Mouse (Mus musculus): ENCODE measurements around the gene Cmc1. TPM values are rescaled to one million over a fixed set of nuclear protein-coding genes. Genes with fewer than 3 reads are reported as not detected.
A peak's percentile ranks its signal among the peaks of the same experiment; 100 is the strongest.

Cmc1 gene
- polyA plus RNA-seq, 1 experiment from 2014 or later, result 32.2 TPM

DNA sequence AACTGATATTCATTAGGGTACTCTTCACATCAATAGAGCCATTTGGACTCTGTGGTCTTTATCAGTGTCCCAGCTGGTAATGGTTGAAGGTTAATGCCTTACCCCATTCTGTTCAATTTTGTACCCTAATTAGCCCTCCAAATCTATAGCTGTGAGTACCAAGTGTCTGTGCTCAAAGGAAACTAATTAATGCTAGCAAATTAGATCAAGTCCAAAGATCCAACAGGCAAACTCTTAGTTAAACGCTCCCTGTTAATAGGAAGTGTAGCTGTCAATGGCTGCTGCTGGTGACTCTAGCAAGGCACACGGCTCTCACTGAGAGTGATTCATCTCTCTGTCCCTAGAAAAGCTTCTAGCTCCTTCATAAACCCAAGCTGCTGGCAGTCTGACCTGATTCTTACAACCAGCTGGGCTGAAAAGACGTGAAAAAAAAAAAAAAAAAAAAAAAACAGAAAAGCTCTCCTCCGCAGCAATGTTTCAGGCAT lies 41.4 kb downstream of the Cmc1 start:
- Histone ChIP-seq H3K9me3 (no peaks in the 10 kb centered on the region), H3K4me2 (no peak overlapping the region), H3K4me1 (peaks cover 10% of the 10 kb centered on the region), H3K4me3 (no peak overlapping the region), H3K27me3 (replicated peaks) (no peaks in the 10 kb centered on the region), H3K27ac (no peak overlapping the region), H3K36me3 (replicated peaks) (no peaks in the 10 kb centered on the region), H3K9ac (no peak overlapping the region)
- ATAC-seq (replicated peaks), result no peak
- 21% methylated on average over 4 of the region's 4 CpGs for WGBS

DNA sequence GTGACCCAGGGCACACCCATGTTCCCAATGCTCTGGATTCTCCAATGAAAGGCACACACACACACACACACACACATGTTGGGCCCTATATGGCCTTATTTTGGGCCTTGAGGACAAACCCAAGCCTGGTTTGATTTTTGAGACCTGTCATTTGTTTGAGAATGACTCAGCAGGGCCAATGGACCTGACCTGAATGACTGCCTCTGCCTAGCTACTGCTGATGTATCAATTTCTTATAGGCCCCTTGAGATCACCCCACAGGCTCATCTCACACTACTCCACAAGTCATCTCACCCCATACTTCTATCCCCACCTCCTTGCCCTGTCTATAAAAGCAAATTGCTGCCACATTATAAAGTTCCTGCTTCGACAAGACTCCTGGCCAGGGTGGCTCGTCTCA lies 48.2 kb downstream of the Cmc1 start:
- H3K4me3 ChIP-seq, result no peak overlapping the region
- H3K27me3 ChIP-seq (replicated peaks), result no peaks in the 10 kb centered on the region
- H3K9me3 ChIP-seq, result no peaks in the 10 kb centered on the region
- peaks cover 3% of the 10 kb centered on the region; the same call in 1 of the 2 replicates for H3K4me1 ChIP-seq
- no peak overlapping the region for H3K4me2 ChIP-seq
- ATAC-seq (replicated peaks), result no peak
- H3K27ac ChIP-seq, result no peak overlapping the region
- H3K9ac ChIP-seq, result no peak overlapping the region
- H3K36me3 ChIP-seq (replicated peaks), result no peaks in the 10 kb centered on the region
- WGBS, result 95% methylated on average over 2 of the region's 2 CpGs

DNA sequence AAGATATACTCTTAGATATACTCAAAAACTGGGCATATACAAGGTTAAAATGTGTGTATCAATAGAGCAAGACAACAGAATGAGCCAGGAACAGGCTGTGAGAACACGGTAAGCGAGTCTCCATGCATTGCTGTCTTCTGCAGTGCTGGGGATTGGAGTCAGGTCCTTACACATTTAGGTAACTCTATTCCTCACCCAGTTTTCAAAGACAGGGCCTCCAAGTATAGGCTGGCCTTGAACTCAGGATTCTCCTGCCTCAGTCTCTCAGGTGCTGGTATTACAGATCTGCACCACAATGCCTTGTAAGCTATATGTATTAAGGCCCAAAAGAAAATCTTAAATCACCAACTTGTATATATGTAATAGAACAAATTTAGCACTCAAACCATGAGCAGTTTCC lies 49.5 kb downstream of the Cmc1 start:
- WGBS, result 89% methylated on average over 2 of the region's 2 CpGs
- ATAC-seq (replicated peaks), result no peak
- peaks cover 6% of the 10 kb centered on the region; the same call in 1 of the 2 replicates for H3K4me1 ChIP-seq
- H3K4me3 ChIP-seq, result no peak overlapping the region
- H3K27ac ChIP-seq, result no peak overlapping the region
- H3K27me3 ChIP-seq (replicated peaks), result no peaks in the 10 kb centered on the region
- H3K4me2 ChIP-seq, result no peak overlapping the region
- no peaks in the 10 kb centered on the region for H3K9me3 ChIP-seq
- no peaks in the 10 kb centered on the region for H3K36me3 ChIP-seq (replicated peaks)
- H3K9ac ChIP-seq, result no peak overlapping the region

DNA sequence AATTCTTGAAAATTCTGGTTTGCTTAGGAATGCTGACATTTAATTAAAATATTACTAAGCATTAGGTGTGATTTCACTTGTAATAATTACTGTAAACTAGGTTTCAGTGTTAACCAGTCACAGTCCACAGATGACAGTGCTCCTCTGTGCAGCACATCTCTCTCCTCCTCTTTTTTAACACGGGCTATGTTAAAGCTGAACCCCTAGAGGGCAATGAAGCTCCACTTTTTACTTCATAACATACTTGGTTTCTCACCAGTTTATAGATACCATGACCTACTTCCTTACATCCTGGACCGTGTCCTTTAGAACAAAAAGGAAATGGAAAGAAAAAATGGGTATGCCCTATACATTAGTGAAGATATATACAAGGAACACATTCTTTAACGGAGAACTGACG lies 50.6 kb downstream of the Cmc1 start:
- Histone ChIP-seq H3K4me2 (no peak overlapping the region), H3K9me3 (no peaks in the 10 kb centered on the region), H3K36me3 (replicated peaks) (no peaks in the 10 kb centered on the region), H3K4me3 (no peak overlapping the region), H3K27ac (no peak overlapping the region), H3K9ac (no peak overlapping the region), H3K4me1 (peaks cover 6% of the 10 kb centered on the region; the same call in 1 of the 2 replicates), H3K27me3 (replicated peaks) (no peaks in the 10 kb centered on the region)
- 49% methylated on average over 4 of the region's 4 CpGs for WGBS
- peak; percentile 60; the same call in 1 of the 2 replicates for ATAC-seq (replicated peaks)

DNA sequence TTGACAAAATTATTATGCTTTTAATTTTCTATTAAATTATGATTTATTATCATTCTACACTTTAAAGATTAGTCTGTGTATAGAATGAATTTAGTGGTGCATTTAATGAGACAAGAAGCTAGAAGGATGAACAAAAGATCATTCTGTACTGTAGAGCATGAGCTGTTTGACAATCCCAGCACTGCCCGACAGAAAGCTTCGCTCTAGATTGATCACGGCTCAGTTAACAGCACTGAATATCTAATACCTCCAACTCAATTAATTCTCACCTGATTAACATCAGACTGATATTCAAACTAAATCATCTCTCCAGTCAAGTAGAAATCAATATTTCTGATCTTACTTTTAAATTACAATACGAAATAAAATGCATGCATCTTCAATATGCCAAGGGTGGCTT lies 66.1 kb downstream of the Cmc1 start:
- ATAC-seq (replicated peaks), result no peak
- H3K27ac ChIP-seq, result no peak overlapping the region

DNA sequence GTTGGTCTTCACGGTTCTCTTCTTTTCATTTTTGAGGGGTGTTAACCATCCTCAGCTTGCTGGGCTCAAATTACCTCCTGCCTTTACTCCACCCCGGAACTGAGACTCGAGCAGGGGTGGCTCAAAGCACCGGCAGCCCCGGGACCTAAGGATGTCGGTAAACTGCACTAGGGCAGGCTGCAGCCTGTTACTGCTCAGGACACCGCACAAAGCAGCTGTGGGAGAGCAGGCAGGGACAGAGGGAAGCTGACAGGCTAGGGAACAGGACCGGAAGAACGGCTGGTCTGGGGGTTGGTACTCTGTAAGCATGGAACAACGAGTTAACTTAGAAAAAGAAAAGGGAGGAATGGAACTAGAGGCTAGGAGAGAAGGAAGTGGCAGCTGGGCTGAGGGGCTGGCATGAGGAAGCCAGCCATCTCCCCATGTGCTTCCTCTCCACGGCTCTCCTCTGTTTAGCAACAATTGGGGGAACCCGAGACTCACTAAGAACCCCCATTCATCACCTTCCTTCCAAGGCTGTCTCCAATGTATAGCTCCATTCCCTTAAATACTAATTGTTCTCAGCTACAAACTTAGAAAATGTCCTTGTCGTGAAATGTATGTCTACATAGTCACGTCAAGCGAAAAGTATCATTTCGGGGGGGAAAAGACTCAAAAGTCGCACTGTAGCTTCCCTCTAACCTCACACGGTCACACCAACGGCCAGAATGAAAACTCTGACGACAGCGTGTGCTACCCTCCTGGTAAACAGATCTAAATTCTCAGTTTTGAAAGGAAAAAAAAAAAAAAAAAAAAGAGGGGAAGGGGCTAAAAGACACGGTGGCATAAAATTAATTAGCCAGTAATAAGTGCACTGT lies 67.2 kb downstream of the Cmc1 start:
- 37% methylated on average over 22 of the region's 22 CpGs for WGBS
- Histone ChIP-seq H3K4me1 (peaks cover 7% of the 10 kb centered on the region; the same call in 1 of the 2 replicates), H3K36me3 (replicated peaks) (no peaks in the 10 kb centered on the region), H3K4me3 (no peak overlapping the region), H3K9ac (no peak overlapping the region), H3K27ac (no peak overlapping the region), H3K27me3 (replicated peaks) (no peaks in the 10 kb centered on the region), H3K4me2 (peak overlapping the region; percentile 37), H3K9me3 (no peaks in the 10 kb centered on the region)
- ATAC-seq (replicated peaks), result no peak

More for the DNA sequence above, 66.1 kb downstream of the Cmc1 start:
- H3K36me3 ChIP-seq (replicated peaks), result no peaks in the 10 kb centered on the region
- H3K9ac ChIP-seq, result no peak overlapping the region
- H3K27me3 ChIP-seq (replicated peaks), result no peaks in the 10 kb centered on the region
- no peak overlapping the region for H3K4me3 ChIP-seq
- 55% methylated on average over 4 of the region's 4 CpGs for WGBS
- no peaks in the 10 kb centered on the region for H3K9me3 ChIP-seq
- no peak overlapping the region for H3K4me2 ChIP-seq
- peaks cover 7% of the 10 kb centered on the region; the same call in 1 of the 2 replicates for H3K4me1 ChIP-seq

DNA sequence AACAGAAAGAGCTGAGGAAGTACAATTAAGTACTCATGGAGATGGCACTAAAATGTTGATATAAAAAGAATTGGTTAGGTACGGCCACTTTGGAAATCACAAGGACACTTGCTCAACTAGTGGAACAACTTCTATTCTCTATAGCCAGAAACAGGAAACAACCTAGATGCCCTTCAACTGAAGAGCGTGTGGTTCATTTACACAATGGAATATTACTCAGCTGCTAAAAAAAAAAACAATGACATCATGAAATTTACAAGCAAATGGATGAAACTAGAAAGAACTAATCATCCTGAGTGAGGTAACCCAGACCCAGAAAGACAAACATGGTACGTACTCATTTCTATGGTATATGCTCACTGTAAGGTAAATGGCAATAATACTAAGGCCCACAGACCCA lies 76.6 kb downstream of the Cmc1 start:
- Histone ChIP-seq H3K4me1 (no peaks in the 10 kb centered on the region), H3K4me2 (no peak overlapping the region), H3K27ac (no peak overlapping the region), H3K9ac (no peak overlapping the region), H3K4me3 (no peak overlapping the region), H3K9me3 (no peaks in the 10 kb centered on the region), H3K27me3 (replicated peaks) (no peaks in the 10 kb centered on the region), H3K36me3 (replicated peaks) (no peaks in the 10 kb centered on the region)
- no peak for ATAC-seq (replicated peaks)
- 95% methylated on average over 3 of the region's 3 CpGs for WGBS

DNA sequence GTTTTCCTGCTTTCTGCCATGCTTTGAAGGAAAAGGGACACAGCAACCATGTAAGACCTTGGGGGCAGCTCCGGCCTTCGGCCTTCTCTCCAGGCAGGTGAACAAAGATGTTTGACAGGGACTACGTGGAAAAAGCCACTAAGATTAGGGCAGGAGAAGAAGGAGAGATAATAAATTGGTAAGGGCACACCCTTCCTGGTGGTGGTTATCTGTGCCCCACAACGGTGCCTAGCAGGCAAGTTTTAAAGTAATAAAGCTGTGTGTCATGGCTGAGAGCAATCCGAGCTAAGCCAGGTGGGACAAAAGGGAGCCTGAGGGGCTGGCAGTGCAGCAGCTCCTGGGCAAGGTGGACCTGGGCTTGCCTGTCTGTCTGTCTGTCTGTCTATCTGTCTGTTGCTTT lies 77.9 kb downstream of the Cmc1 start:
- ATAC-seq (replicated peaks), result no peak
- H3K9ac ChIP-seq, result no peak overlapping the region
- no peaks in the 10 kb centered on the region for H3K27me3 ChIP-seq (replicated peaks)
- no peak overlapping the region for H3K4me2 ChIP-seq
- 0 out of 2 replicates have a peak, but pooled peaks cover 3% of the 10 kb centered on the region for H3K36me3 ChIP-seq (replicated peaks)
- 84% methylated on average over 5 of the region's 5 CpGs for WGBS
- H3K27ac ChIP-seq, result no peak overlapping the region
- H3K4me3 ChIP-seq, result no peak overlapping the region
- no peaks in the 10 kb centered on the region for H3K4me1 ChIP-seq
- H3K9me3 ChIP-seq, result no peaks in the 10 kb centered on the region

DNA sequence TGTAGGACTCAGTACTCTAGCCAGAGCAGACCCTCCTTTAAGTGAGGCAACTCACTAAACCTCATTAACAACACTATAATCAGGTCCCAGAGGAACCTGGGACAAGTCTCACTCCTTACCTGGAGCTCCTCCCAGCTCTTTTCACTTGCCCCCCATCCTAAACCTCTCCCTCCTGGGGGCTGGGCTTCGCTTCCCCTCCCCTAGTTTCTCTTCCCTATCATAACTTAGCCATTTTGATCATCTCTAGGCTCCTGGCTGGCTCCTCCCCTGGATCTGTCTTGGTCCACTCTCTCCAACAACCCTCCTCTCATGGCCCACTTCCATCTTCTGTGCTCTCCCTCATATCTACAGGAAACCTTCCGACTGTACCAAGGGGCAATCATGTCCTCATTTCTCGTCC lies 78.6 kb downstream of the Cmc1 start:
- WGBS, result 85% methylated on average over 3 of the region's 3 CpGs
- no peaks in the 10 kb centered on the region for H3K27me3 ChIP-seq (replicated peaks)
- no peak overlapping the region for H3K4me3 ChIP-seq
- H3K9ac ChIP-seq, result no peak overlapping the region
- no peak for ATAC-seq (replicated peaks)
- no peak overlapping the region for H3K4me2 ChIP-seq
- H3K9me3 ChIP-seq, result no peaks in the 10 kb centered on the region
- 0 out of 2 replicates have a peak, but pooled peaks cover 6% of the 10 kb centered on the region for H3K36me3 ChIP-seq (replicated peaks)
- H3K27ac ChIP-seq, result no peak overlapping the region
- no peaks in the 10 kb centered on the region for H3K4me1 ChIP-seq

DNA sequence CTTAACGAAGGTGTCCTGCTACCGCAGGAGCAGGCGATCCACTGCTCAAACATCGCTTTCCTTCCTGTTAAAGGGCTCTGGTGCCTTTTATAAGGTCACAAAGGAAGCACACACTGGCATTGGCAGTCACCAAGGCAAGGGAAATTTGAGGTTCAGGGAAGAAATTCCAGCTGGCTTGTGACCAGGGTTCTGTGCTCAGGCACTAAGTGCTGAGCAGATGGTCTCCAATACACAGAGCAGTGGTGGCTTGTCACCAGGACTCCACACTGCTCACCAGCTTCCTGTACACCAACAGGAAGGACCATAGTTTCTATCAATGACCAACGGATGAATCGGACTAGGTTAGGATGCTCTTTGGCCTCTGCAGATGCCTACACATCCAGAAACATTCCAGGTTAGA lies 79.5 kb downstream of the Cmc1 start:
- Histone ChIP-seq H3K36me3 (replicated peaks) (0 out of 2 replicates have a peak, but pooled peaks cover 6% of the 10 kb centered on the region), H3K27ac (no peak overlapping the region), H3K4me3 (no peak overlapping the region), H3K4me1 (no peaks in the 10 kb centered on the region), H3K9ac (no peak overlapping the region), H3K27me3 (replicated peaks) (no peaks in the 10 kb centered on the region), H3K4me2 (no peak overlapping the region), H3K9me3 (no peaks in the 10 kb centered on the region)
- ATAC-seq (replicated peaks), result no peak
- WGBS, result 92% methylated on average over 6 of the region's 6 CpGs

DNA sequence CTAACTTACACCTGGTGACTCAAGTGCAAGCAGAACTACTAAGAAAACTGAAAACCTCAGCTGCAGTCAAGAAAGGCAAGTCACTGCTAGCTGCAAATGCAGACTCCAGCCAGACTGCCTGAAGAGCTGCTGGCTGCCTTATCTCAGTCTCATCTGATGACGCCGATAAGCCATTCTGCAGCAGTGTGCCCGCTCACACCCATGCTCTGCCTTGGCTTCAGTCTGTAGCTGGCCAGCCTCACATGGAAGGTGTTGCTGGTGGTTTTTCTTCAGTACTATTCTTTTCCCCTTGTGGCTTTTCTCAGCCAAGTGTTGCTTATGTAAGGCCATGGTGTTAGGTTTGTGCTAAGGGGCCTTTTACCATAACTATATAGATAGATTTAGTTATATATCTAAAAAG lies 90.9 kb downstream of the Cmc1 start:
- peaks cover 21% of the 10 kb centered on the region; the same call in 1 of the 2 replicates for H3K36me3 ChIP-seq (replicated peaks)
- WGBS, result 96% methylated on average over 3 of the region's 3 CpGs

DNA sequence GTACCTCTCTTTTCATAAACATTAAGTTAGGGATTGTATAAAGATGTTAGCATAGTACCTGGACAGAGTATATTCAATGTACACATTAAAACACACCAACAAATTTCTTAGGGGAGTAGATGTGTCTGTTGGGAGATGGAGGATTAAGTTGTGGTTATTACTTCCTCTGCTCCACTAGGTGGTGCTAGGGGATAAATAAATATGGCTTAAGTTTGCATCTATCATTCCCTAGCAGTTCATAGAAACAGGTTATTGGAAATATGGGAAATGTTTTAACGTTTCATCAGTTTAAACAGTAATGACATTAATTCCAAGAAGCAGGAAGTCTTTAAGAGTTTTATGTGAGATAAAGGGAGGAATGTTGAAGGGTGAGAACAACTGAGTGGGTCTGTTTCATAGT lies 96.7 kb downstream of the Cmc1 start:
- Histone ChIP-seq H3K36me3 (replicated peaks) (peaks cover 10% of the 10 kb centered on the region; the same call in 1 of the 2 replicates), H3K9ac (no peak overlapping the region), H3K27me3 (replicated peaks) (no peaks in the 10 kb centered on the region), H3K27ac (no peak overlapping the region), H3K4me2 (no peak overlapping the region), H3K4me1 (no peaks in the 10 kb centered on the region), H3K9me3 (no peaks in the 10 kb centered on the region), H3K4me3 (no peak overlapping the region)
- ATAC-seq (replicated peaks), result no peak
- 42% methylated on average over 1 of the region's 1 CpGs for WGBS

More for the DNA sequence above, 90.9 kb downstream of the Cmc1 start:
- Histone ChIP-seq H3K9ac (no peak overlapping the region), H3K4me3 (no peak overlapping the region), H3K4me2 (no peak overlapping the region), H3K27me3 (replicated peaks) (no peaks in the 10 kb centered on the region), H3K4me1 (no peaks in the 10 kb centered on the region), H3K27ac (no peak overlapping the region), H3K9me3 (no peaks in the 10 kb centered on the region)
- no peak for ATAC-seq (replicated peaks)

Data from midbrain, embryonic 15.5 days (tissue).